Comparison of ENCODE assay signal across 21 mouse cellular contexts in genomic region chr8:26829313-26829712, GRCm38 (mm10).
A peak's percentile ranks its signal among the peaks of the same experiment; 100 is the strongest.
DNase-seq lines count a peak whose midpoint lies in the region; ATAC-seq and TF ChIP-seq lines count a peak whose summit lies in the region.
"Had no signal": no experiment of that assay in that cellular context is flagged by ENCODE, and none has a peak within 500 bp of the region (broad histone marks: within the 10 kb centered on the region; RNA-seq: fewer than 3 reads in every experiment).

No protein-coding gene starts in this region.

- ATAC-seq in lung, embryonic 15.5 days (ENCODE audit: borderline replicate concordance, extremely low read depth, low FRiP score, low TSS enrichment) = no peak
- ATAC-seq in embryonic facial prominence, embryonic 13.5 days (ENCODE audit: insufficient number of reproducible peaks, insufficient read depth, low FRiP score, low TSS enrichment, low read depth) = no peak
- ATAC-seq in midbrain, embryonic 16.5 days = no peak
- ATAC-seq: activated CD4-positive, CD25-positive, alpha-beta regulatory T cell, adult 4 months; forebrain, embryonic 16.5 days; hindbrain, embryonic 16.5 days; Patski had no signal

- peak overlapping the region; percentile 81 for H3K27ac ChIP-seq in gastrocnemius, adult 2 months
- peak overlapping the region; percentile 48 for H3K27ac ChIP-seq in lung, embryonic 15.5 days
- H3K27ac ChIP-seq in embryonic facial prominence, embryonic 13.5 days = peak overlapping the region; percentile 80; the same call in 1 of the 2 replicates
- no peak overlapping the region for H3K27ac ChIP-seq in midbrain, embryonic 16.5 days (ENCODE audit: low read length)
- H3K27ac ChIP-seq: forebrain, embryonic 12.5 days; hindbrain, embryonic 12.5 days had no signal

- DNase-seq in gastrocnemius, adult 2 months = no peak
- DNase-seq in gastrocnemius, postnatal 4 days (ENCODE audit: low spot score in 2 of 2) = no peak
- no peak for DNase-seq in lung, postnatal 10 days
- no peak for DNase-seq in right cerebral cortex, adult 2 months (ENCODE audit: low spot score in 2 of 2)
- DNase-seq: adrenal gland, postnatal 14 days; cerebellum, adult 11-12 months; cerebellum, adult 9-10 months; cerebellum, postnatal 25 days; gastrocnemius, postnatal 14 days; heart, postnatal 10 days; heart, postnatal 4 days had no signal

- intact Hi-C loops in gastrocnemius, adult 2 months (cut with DNase I) = no loop called here

- no peaks in the 10 kb centered on the region for H3K9me3 ChIP-seq in lung, embryonic 15.5 days
- no peaks in the 10 kb centered on the region for H3K9me3 ChIP-seq in embryonic facial prominence, embryonic 13.5 days
- H3K9me3 ChIP-seq in midbrain, embryonic 16.5 days (replicated peaks; ENCODE audit: control insufficient read depth, low read length, poor library complexity, severe bottlenecking) = no peaks in the 10 kb centered on the region
- H3K9me3 ChIP-seq: forebrain, embryonic 12.5 days; hindbrain, embryonic 12.5 days had no signal

- peaks cover 20% of the 10 kb centered on the region; the same call in 1 of the 2 replicates for H3K27me3 ChIP-seq in lung, embryonic 15.5 days
- H3K27me3 ChIP-seq in embryonic facial prominence, embryonic 13.5 days = peaks cover 8% of the 10 kb centered on the region
- no peaks in the 10 kb centered on the region for H3K27me3 ChIP-seq in midbrain, embryonic 16.5 days (ENCODE audit: control insufficient read depth, insufficient read depth, low read depth, low read length)
- H3K27me3 ChIP-seq: CH12.LX, Patski had no signal

- no peaks in the 10 kb centered on the region for H3K36me3 ChIP-seq in lung, embryonic 15.5 days
- no peaks in the 10 kb centered on the region for H3K36me3 ChIP-seq in embryonic facial prominence, embryonic 13.5 days
- H3K36me3 ChIP-seq in midbrain, embryonic 16.5 days (ENCODE audit: control insufficient read depth, insufficient read depth, low read length) = no peaks in the 10 kb centered on the region
- H3K36me3 ChIP-seq: forebrain, embryonic 12.5 days; hindbrain, embryonic 12.5 days had no signal

- H3K4me2 ChIP-seq in lung, embryonic 15.5 days = no peak overlapping the region
- peak overlapping the region; percentile 32; the same call in 1 of the 2 replicates for H3K4me2 ChIP-seq in embryonic facial prominence, embryonic 13.5 days
- H3K4me2 ChIP-seq in midbrain, embryonic 16.5 days (ENCODE audit: low read length) = no peak overlapping the region
- H3K4me2 ChIP-seq: forebrain, embryonic 12.5 days; hindbrain, embryonic 12.5 days had no signal

- TF ChIP-seq CTCF in gastrocnemius, adult 2 months (IDR thresholded peaks at IDR 0.05) = no peak

- H3K9ac ChIP-seq in lung, embryonic 15.5 days = no peak overlapping the region
- no peak overlapping the region for H3K9ac ChIP-seq in embryonic facial prominence, embryonic 13.5 days
- no peak overlapping the region for H3K9ac ChIP-seq in midbrain, embryonic 16.5 days (ENCODE audit: low read depth, low read length)
- H3K9ac ChIP-seq: forebrain, embryonic 12.5 days; hindbrain, embryonic 12.5 days had no signal

- WGBS in lung, embryonic 15.5 days = 49% methylated on average over 4 of the region's 4 CpGs
- 66% methylated on average over 4 of the region's 4 CpGs for WGBS in embryonic facial prominence, embryonic 13.5 days
- WGBS in midbrain, embryonic 16.5 days = 88% methylated on average over 4 of the region's 4 CpGs

- no peak overlapping the region for H3K4me3 ChIP-seq in gastrocnemius, adult 2 months
- no peak overlapping the region for H3K4me3 ChIP-seq in lung, embryonic 15.5 days
- H3K4me3 ChIP-seq in embryonic facial prominence, embryonic 13.5 days = no peak overlapping the region
- H3K4me3 ChIP-seq in midbrain, embryonic 16.5 days (ENCODE audit: low read depth, low read length) = no peak overlapping the region
- H3K4me3 ChIP-seq: forebrain, embryonic 12.5 days; hindbrain, embryonic 12.5 days had no signal

- peaks cover 47% of the 10 kb centered on the region for H3K4me1 ChIP-seq in lung, embryonic 15.5 days
- peaks cover 70% of the 10 kb centered on the region for H3K4me1 ChIP-seq in embryonic facial prominence, embryonic 13.5 days
- H3K4me1 ChIP-seq in midbrain, embryonic 16.5 days (ENCODE audit: control insufficient read depth, insufficient read depth, low read length) = no peaks in the 10 kb centered on the region
